Mouse (Mus musculus) heart, adult 10 weeks (tissue): ENCODE results near the gene Olfr194. TPM values are rescaled to one million over a fixed set of nuclear protein-coding genes. Genes with fewer than 3 reads are reported as not detected.

Experiments
- polyA plus RNA-seq: library from polyadenylated mRNA; stranded (reverse); fragments of 350-450 nt; fragmentation: Illumina TruSeq; extraction: RNeasy Lipid Tissue Mini Kit (QIAGEN cat#74804); gene quantifications from one replicate; pipeline ENCODE4 v1.2.3, GENCODE M21; 2014; ENCODE audit warnings: low read depth, low replicate concordance

Gene Olfr194
- polyA plus RNA-seq = not detected

GRCm38 (mm10) chr16:59120969-59121368 lies at the start of gene Olfr194:
TSS of gene Olfr194 (minus strand) at chr16:59121069.

GRCm38 (mm10) chr16:59170354-59170753 lies 49.5 kb upstream of the Olfr194 start, which contains the start of gene Olfr196:
TSS of gene Olfr196 (minus strand) at chr16:59170454.

GRCm38 (mm10) chr16:59146746-59147145 lies 25.9 kb upstream of the Olfr194 start, which contains the start of gene Olfr195:
TSS of gene Olfr195 (plus strand) at chr16:59147046.

GRCm38 (mm10) chr16:59111781-59112180 lies 9.1 kb downstream of the Olfr194 start, which contains the start of gene Olfr193:
TSS of gene Olfr193 (minus strand) at chr16:59111881.

GRCm38 (mm10) chr16:59089722-59090121 lies 31.1 kb downstream of the Olfr194 start, which contains the start of gene Olfr191:
TSS of gene Olfr191 (minus strand) at chr16:59089822.

GRCm38 (mm10) chr16:59077905-59078304 lies 43.0 kb downstream of the Olfr194 start, which contains the start of gene Olfr190:
TSS of gene Olfr190 (minus strand) at chr16:59078005.

Other genes starting within 250 kb of the Olfr194 start
- gene Olfr177, start 246.3 kb downstream of the Olfr194 start, polyA plus RNA-seq = not detected
- gene Olfr178, start 229.0 kb downstream of the Olfr194 start, polyA plus RNA-seq = not detected
- gene Olfr181, start 192.3 kb downstream of the Olfr194 start, polyA plus RNA-seq = not detected
- gene Olfr180, start 191.7 kb downstream of the Olfr194 start, polyA plus RNA-seq = not detected
- not detected for gene Olfr183, start 125.7 kb downstream of the Olfr194 start, polyA plus RNA-seq
- not detected for gene Olfr186, start 90.8 kb downstream of the Olfr194 start, polyA plus RNA-seq
- gene Olfr187, start 81.3 kb downstream of the Olfr194 start, polyA plus RNA-seq = not detected
- not detected for gene Olfr190, start 43.1 kb downstream of the Olfr194 start, polyA plus RNA-seq
- not detected for gene Olfr191, start 31.2 kb downstream of the Olfr194 start, polyA plus RNA-seq
- gene Olfr193, start 9.2 kb downstream of the Olfr194 start, polyA plus RNA-seq = not detected
- gene Olfr195, start 26.0 kb upstream of the Olfr194 start, polyA plus RNA-seq = not detected
- not detected for gene Olfr196, start 49.4 kb upstream of the Olfr194 start, polyA plus RNA-seq
- gene Olfr198, start 82.5 kb upstream of the Olfr194 start, polyA plus RNA-seq = not detected
- gene Olfr199, start 98.7 kb upstream of the Olfr194 start, polyA plus RNA-seq = not detected
- gene Olfr201, start 151.6 kb upstream of the Olfr194 start, polyA plus RNA-seq = not detected
- not detected for gene Olfr202, start 165.7 kb upstream of the Olfr194 start, polyA plus RNA-seq
- gene Olfr203, start 177.8 kb upstream of the Olfr194 start, polyA plus RNA-seq = not detected
- gene Olfr204, start 197.2 kb upstream of the Olfr194 start, polyA plus RNA-seq = not detected
- gene Olfr205, start 210.1 kb upstream of the Olfr194 start, polyA plus RNA-seq = not detected
- gene Olfr206, start 228.2 kb upstream of the Olfr194 start, polyA plus RNA-seq = not detected
- not detected for gene Olfr209, start 242.9 kb upstream of the Olfr194 start, polyA plus RNA-seq